10 mouse cellular contexts compared by ENCODE assay signal in the genomic region with DNA sequence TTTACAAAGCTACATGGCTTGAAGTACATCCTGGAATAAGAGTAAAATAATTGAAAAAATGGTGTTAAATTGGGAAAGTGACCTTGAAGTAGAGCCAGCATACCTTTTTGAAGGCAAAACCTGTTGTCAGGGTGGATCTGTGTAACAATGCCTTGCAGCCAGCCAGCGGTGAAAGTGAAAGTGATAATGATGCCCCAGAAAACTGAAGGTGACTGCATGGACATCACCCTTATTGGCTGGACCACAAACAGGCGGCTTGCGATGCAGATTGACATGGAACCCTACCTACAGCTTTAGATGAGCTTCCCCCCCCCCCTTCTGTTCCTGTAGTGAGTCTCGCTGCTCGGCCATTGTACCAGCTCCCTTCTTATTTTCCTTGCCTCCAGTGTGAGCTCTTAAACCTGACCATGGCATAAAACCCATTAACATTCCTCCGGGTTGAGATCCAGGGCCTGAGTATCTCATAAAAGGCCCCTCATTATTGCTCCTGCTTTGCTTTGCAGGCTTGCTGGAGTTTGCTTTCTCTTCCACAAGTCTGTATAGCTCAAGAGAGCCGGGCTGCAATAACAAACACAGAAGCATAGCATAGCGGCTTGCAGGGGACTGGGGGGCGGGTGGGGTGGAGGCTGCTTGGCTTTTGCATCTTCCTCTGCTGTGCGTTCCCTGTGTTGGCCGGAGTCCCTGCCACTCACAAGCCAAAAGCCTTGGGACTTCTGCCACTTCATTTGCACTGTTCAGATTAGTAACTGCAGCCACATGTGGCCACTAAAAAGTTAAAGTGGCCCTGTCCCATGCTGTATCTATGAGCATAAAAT.
DNase-seq lines count a peak whose midpoint lies in the region; ATAC-seq lines count a peak whose summit lies in the region.
"Had no signal": no experiment of that assay in that cellular context is flagged by ENCODE, and none has a peak within 500 bp of the region (broad histone marks: within the 10 kb centered on the region; RNA-seq: fewer than 3 reads in every experiment).

No protein-coding gene starts in this region.

- H3K4me2 ChIP-seq in kidney, embryonic 15.5 days: peak overlapping the region; percentile 9; the same call in 1 of the 2 replicates
- H3K4me2 ChIP-seq in kidney, embryonic 14.5 days (replicated peaks; ENCODE audit: low read depth, low read length): no peak overlapping the region
- peak overlapping the region; percentile 31 for H3K4me2 ChIP-seq in forebrain, embryonic 16.5 days (ENCODE audit: low read length)

- 53% methylated on average over 11 of the region's 11 CpGs for WGBS in kidney, embryonic 15.5 days
- 46% methylated on average over 11 of the region's 11 CpGs for WGBS in kidney, embryonic 14.5 days
- 15% methylated on average over 11 of the region's 11 CpGs for WGBS in forebrain, embryonic 16.5 days

- H3K36me3 ChIP-seq in kidney, embryonic 15.5 days: no peaks in the 10 kb centered on the region
- H3K36me3 ChIP-seq in kidney, embryonic 14.5 days (ENCODE audit: control insufficient read depth, insufficient read depth, low read length): no peaks in the 10 kb centered on the region
- H3K36me3 ChIP-seq in forebrain, embryonic 16.5 days (ENCODE audit: control insufficient read depth, insufficient read depth): no peaks in the 10 kb centered on the region

- no peaks in the 10 kb centered on the region for H3K27me3 ChIP-seq in kidney, embryonic 15.5 days
- H3K27me3 ChIP-seq in kidney, embryonic 14.5 days (ENCODE audit: control insufficient read depth, insufficient read depth, low read length): no peaks in the 10 kb centered on the region
- no peaks in the 10 kb centered on the region for H3K27me3 ChIP-seq in forebrain, embryonic 16.5 days (replicated peaks; ENCODE audit: control insufficient read depth, insufficient read depth, low read length)

- ATAC-seq in kidney, embryonic 15.5 days (replicated peaks; ENCODE audit: low FRiP score): no peak
- ATAC-seq in kidney, embryonic 14.5 days (ENCODE audit: low FRiP score, low TSS enrichment): no peak
- ATAC-seq in forebrain, embryonic 16.5 days: peak; percentile 66

- 0 out of 2 replicates have a peak, but pooled peaks cover 3% of the 10 kb centered on the region for H3K4me1 ChIP-seq in kidney, embryonic 15.5 days
- no peaks in the 10 kb centered on the region for H3K4me1 ChIP-seq in kidney, embryonic 14.5 days (ENCODE audit: control insufficient read depth, insufficient read depth, low read length)
- H3K4me1 ChIP-seq in forebrain, embryonic 16.5 days (replicated peaks; ENCODE audit: control insufficient read depth, insufficient read depth, low read length): peaks cover 7% of the 10 kb centered on the region

- H3K27ac ChIP-seq in kidney, embryonic 15.5 days: no peak overlapping the region
- H3K27ac ChIP-seq in kidney, embryonic 14.5 days (ENCODE audit: low read depth, low read length): no peak overlapping the region
- no peak overlapping the region for H3K27ac ChIP-seq in forebrain, embryonic 16.5 days (ENCODE audit: low read length)

- no peaks in the 10 kb centered on the region for H3K9me3 ChIP-seq in kidney, embryonic 15.5 days (replicated peaks)
- H3K9me3 ChIP-seq in kidney, embryonic 14.5 days (ENCODE audit: control insufficient read depth, low read length): peaks cover 2% of the 10 kb centered on the region; the same call in 1 of the 2 replicates
- H3K9me3 ChIP-seq in forebrain, embryonic 16.5 days (ENCODE audit: control insufficient read depth, low read length): no peaks in the 10 kb centered on the region

- DNase-seq in ES-CJ7 (ENCODE audit: low read depth, low spot score): peak; percentile 55
- DNase-seq in heart, postnatal 4 days: peak; percentile 49
- no peak for DNase-seq in cerebellum, postnatal 36 days
- DNase-seq in cerebellum, adult 11 months: no peak
- DNase-seq in left cerebral cortex, adult 11 months (ENCODE audit: low spot score): no peak
- DNase-seq: kidney, postnatal 14 days; right cerebral cortex, postnatal 4 days had no signal

- H3K4me3 ChIP-seq in kidney, embryonic 15.5 days (replicated peaks): no peak overlapping the region
- H3K4me3 ChIP-seq in kidney, embryonic 14.5 days (ENCODE audit: low read length): no peak overlapping the region
- no peak overlapping the region for H3K4me3 ChIP-seq in forebrain, embryonic 16.5 days (replicated peaks; ENCODE audit: low read length)

- H3K9ac ChIP-seq in kidney, embryonic 15.5 days: no peak overlapping the region
- H3K9ac ChIP-seq in kidney, embryonic 14.5 days (ENCODE audit: low read depth, low read length): no peak overlapping the region
- H3K9ac ChIP-seq in forebrain, embryonic 16.5 days (replicated peaks; ENCODE audit: low read depth, low read length): 0 out of 2 replicates have a peak overlapping the region, but pooled peaks have one; percentile 6

Comparison
In these comparisons a context has a peak if more than half of its experiments do, and no peak if none do; other contexts are left out.
1. DNase-seq: peak in ES-CJ7 (single experiment) and heart, postnatal 4 days (single experiment); none in cerebellum, postnatal 36 days (0 of 2), cerebellum, adult 11 months (single experiment) and left cerebral cortex, adult 11 months (single experiment).